Comparison of ENCODE assay signal across 8 mouse cellular contexts in genomic region chr5:53809115-53809991, GRCm38 (mm10). TPM values are rescaled to one million over a fixed set of nuclear protein-coding genes. Genes with fewer than 3 reads are reported as not detected.
A peak's percentile ranks its signal among the peaks of the same experiment; 100 is the strongest.
DNase-seq lines count a peak whose midpoint lies in the region; ATAC-seq lines count a peak whose summit lies in the region.

Gene Tbc1d19, plus strand, starts transcription at chr5:53809606.

- peak within 1 kb of the TSS; percentile 80 for H3K4me3 ChIP-seq in intestine, embryonic 14.5 days (ENCODE audit: low read depth, low read length)

- H3K27ac ChIP-seq in intestine, embryonic 14.5 days (ENCODE audit: low read depth), result peak within 1 kb of the TSS; percentile 47; the same call in 1 of the 2 replicates

- H3K36me3 ChIP-seq in intestine, embryonic 14.5 days (ENCODE audit: control insufficient read depth, insufficient read depth, low read length), result no peaks in the 10 kb centered on the region

- H3K9me3 ChIP-seq in intestine, embryonic 14.5 days (ENCODE audit: control insufficient read depth, low read length), result no peaks in the 10 kb centered on the region

- peak; percentile 91 for DNase-seq in adrenal gland, adult 2 months
- DNase-seq in embryo, embryonic 11.5 days (ENCODE audit: low read depth, low spot score), result peak; percentile 74
- peak; percentile 80 to 84 for DNase-seq in gastrocnemius, postnatal 36 days
- DNase-seq in intestine, embryonic 14.5 days (ENCODE audit: low spot score), result peak; percentile 91
- DNase-seq in left cerebral cortex, postnatal 14 days (ENCODE audit: low spot score in 2 of 2), result peak; percentile 78 to 86
- DNase-seq in right cerebral cortex, postnatal 14 days, result peak; percentile 86
- DNase-seq in urinary bladder, postnatal 25 days (ENCODE audit: low spot score), result peak; percentile 83

- H3K9ac ChIP-seq in intestine, embryonic 14.5 days (ENCODE audit: low read length), result peak within 1 kb of the TSS; percentile 65

- no peaks in the 10 kb centered on the region for H3K27me3 ChIP-seq in intestine, embryonic 14.5 days (replicated peaks; ENCODE audit: control insufficient read depth, insufficient read depth, low read length)

- intact Hi-C loops in gastrocnemius, postnatal 36 days (cut with DNase I), result no loop called here
- intact Hi-C loops in left cerebral cortex, postnatal 14 days (cut with DNase I), result loop anchor here (5.0 kb wide), 1 partner anchor 183 kb away; no protein-coding TSS in a partner anchor

- peak within 1 kb of the TSS; percentile 73 for H3K4me2 ChIP-seq in intestine, embryonic 14.5 days (ENCODE audit: low read length)

- ATAC-seq in intestine, embryonic 14.5 days (replicated peaks; ENCODE audit: low FRiP score, low TSS enrichment, low read depth), result peak; percentile 96
- ATAC-seq in megakaryocyte-erythroid progenitor cell, adult 5-6 weeks (replicated peaks; ENCODE audit: low FRiP score, low TSS enrichment, poor library complexity, severe bottlenecking), result peak; percentile 99

- 7% methylated on average over 36 of the region's 36 CpGs for WGBS in intestine, embryonic 14.5 days

- 0 out of 2 replicates have a peak, but pooled peaks cover 4% of the 10 kb centered on the region for H3K4me1 ChIP-seq in intestine, embryonic 14.5 days (replicated peaks; ENCODE audit: control insufficient read depth, insufficient read depth, low read length)

RNA-seq across cellular contexts. Expression of gene Tbc1d19, which starts in this region (rescaled TPM):
- 10 to 100 TPM; 20.5 to 26.6 TPM for total RNA-seq in adrenal gland, adult 2 months (2021)
- 4.0 and 5.9 TPM in 2 replicates for polyA plus RNA-seq in adrenal gland, adult 2 months (2012; rRNA removed)
- 10 to 100 TPM; 19.7 to 26.2 TPM for total RNA-seq in gastrocnemius, postnatal 36 days (2021)
- polyA plus RNA-seq in intestine, embryonic 14.5 days (2014; fragmentation: Nextera tagmentation; extraction: Ambion mirVana), result 32.2 and 39.6 TPM in 2 replicates
- 10 to 100 TPM; 39.8 to 59.6 TPM for total RNA-seq in left cerebral cortex, postnatal 14 days (2021)
- total RNA-seq in megakaryocyte-erythroid progenitor cell, adult 5-6 weeks (2014; fragmentation: Nextera tagmentation), result 14.4 and 16.7 TPM in 2 replicates
- total RNA-seq in megakaryocyte-erythroid progenitor cell, adult 5-6 weeks (2017), result 9.3 and 13.3 TPM in 2 replicates

Comparison
In these comparisons a context has a peak if more than half of its experiments do, and no peak if none do; other contexts are left out.
1. Peak in every context shown above with its lines: DNase-seq, ATAC-seq, H3K4me3 ChIP-seq and H3K27ac ChIP-seq.